Mouse (Mus musculus) neural tube, embryonic 12.5 days (tissue): Measurements from ENCODE around the gene Strn4. TPM values are rescaled to one million over a fixed set of nuclear protein-coding genes. Genes with fewer than 3 reads are reported as not detected.

Experiments used
- ATAC-seq: fragments of 200-750 bp; cut with Nextera tagmentation; 2 replicates; pipeline ENCODE4 v1.8.0; 2017; ENCODE audit warnings: low read depth, mild to moderate bottlenecking, moderate TSS enrichment, moderate library complexity; ENCODE audit not compliant: low FRiP score
- H3K27ac ChIP-seq: fragments of 300-500 bp; sonication (generic); 2 replicates; pipeline ENCODE4 v1.5.1; 2016
- H3K27me3 ChIP-seq: fragments of 300-500 bp; sonication (generic); replicated peaks from 2 replicates; pipeline ENCODE4 v1.6.1; 2016; ENCODE audit warnings: mild to moderate bottlenecking
- H3K36me3 ChIP-seq: fragments of 300-500 bp; sonication (generic); 2 replicates; pipeline ENCODE4 v1.6.1; 2016; ENCODE audit warnings: mild to moderate bottlenecking
- H3K4me1 ChIP-seq: fragments of 300-500 bp; sonication (generic); 2 replicates; pipeline ENCODE4 v1.6.1; 2016
- H3K4me2 ChIP-seq: fragments of 300-500 bp; sonication (generic); replicated peaks from 2 replicates; pipeline ENCODE4 v1.6.1; 2016; ENCODE audit warnings: mild to moderate bottlenecking
- H3K4me3 ChIP-seq: fragments of 300-500 bp; sonication (generic); 2 replicates; pipeline ENCODE4 v1.5.1; 2016
- H3K9ac ChIP-seq: fragments of 300-500 bp; sonication (generic); 2 replicates; pipeline ENCODE4 v1.6.1; 2016; ENCODE audit warnings: mild to moderate bottlenecking
- H3K9me3 ChIP-seq: fragments of 300-500 bp; sonication (generic); 2 replicates; pipeline ENCODE4 v1.6.1; 2016; ENCODE audit warnings: mild to moderate bottlenecking
- WGBS: fragments of 180-500 bp; shearing (Covaris S2); methylation state at CpG from one replicate; pipeline ENCODE4 v1.1.7; 2016; 5-methylcytosine and 5-hydroxymethylcytosine counted together
- polyA plus RNA-seq: library from polyadenylated mRNA; unstranded; fragments of >200 nt; fragmentation: Nextera tagmentation; extraction: Ambion mirVana; gene quantifications from 2 replicates; pipeline ENCODE4 v1.2.1, GENCODE M21; 2016

The Strn4 gene
- polyA plus RNA-seq, 1 experiment from 2014 or later = 170 TPM

DNA sequence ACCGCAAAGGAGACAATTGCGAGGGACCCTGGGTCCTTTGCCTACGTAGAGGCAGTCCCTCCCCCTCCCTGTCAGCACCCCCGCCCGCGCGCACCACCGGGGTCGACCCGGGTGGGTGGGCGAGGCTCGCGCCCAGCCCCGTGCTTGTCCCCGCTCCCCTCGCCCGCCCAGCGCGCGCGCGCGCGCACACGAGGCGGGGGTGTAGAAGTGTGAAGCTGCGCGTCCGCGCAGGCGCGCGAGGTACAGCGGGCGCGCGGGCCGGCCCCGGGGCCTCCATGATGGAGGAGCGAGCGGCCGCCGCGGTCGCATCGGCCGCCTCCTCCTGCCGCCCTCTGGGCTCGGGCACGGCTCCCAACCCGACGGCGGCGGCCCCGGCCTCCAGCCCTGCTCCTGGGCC lies 387 bp downstream of the Strn4 start:
- peak; percentile 72 for ATAC-seq
- under 1% methylated on average over 54 of the region's 55 CpGs for WGBS

DNA sequence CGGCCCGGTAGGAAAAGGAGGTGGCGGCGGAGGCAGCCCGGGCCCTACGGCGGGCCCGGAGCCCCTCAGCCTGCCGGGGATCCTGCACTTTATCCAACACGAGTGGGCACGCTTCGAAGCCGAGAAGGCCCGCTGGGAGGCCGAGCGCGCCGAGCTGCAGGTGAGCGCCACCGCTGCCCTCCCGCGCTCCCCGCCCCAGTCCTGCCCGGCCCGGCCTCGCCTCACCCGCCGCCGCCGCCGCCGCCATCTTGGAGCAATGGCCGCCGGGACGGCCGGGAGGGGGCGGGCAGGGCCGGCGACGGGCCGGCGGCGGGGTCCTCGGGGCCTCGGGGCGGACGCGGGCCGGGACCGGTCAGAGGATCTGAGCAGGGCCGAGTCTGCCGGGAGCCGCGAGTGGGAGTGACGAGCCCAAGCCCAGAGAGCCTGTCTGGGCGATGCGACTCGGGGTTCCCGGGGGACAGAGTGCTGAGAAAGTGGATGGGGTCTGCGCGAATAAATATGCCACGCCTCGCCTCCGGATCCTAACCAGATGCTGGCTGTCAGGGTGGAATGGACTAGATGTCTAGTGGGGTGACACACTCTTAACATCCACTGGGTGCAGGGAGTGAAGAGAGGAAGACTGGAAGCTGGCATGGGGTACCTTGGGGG lies 910 bp downstream of the Strn4 start, which contains the start of gene Fkrp:
Gene Fkrp (minus strand): TSS at position 258 of the 648 bp plus-strand sequence.
- H3K4me2 ChIP-seq = peak within 1 kb of the TSS; percentile 89
- H3K4me1 ChIP-seq = peaks cover 66% of the 10 kb centered on the region
- peak within 1 kb of the TSS; percentile 98 for H3K4me3 ChIP-seq
- H3K27ac ChIP-seq = peak within 1 kb of the TSS; percentile 97
- peak; percentile 67 for ATAC-seq
- under 1% methylated on average over 64 of the region's 64 CpGs for WGBS
- H3K9me3 ChIP-seq = no peaks in the 10 kb centered on the region
- peaks cover 13% of the 10 kb centered on the region for H3K27me3 ChIP-seq
- no peaks in the 10 kb centered on the region for H3K36me3 ChIP-seq
- H3K9ac ChIP-seq = peak within 1 kb of the TSS; percentile 100

More for the DNA sequence above, 387 bp downstream of the Strn4 start:
- Histone ChIP-seq H3K9ac (peak overlapping the region; percentile 100), H3K36me3 (no peaks in the 10 kb centered on the region), H3K27ac (peak overlapping the region; percentile 97), H3K9me3 (no peaks in the 10 kb centered on the region), H3K4me1 (peaks cover 68% of the 10 kb centered on the region), H3K4me2 (peak overlapping the region; percentile 89), H3K27me3 (peaks cover 18% of the 10 kb centered on the region), H3K4me3 (peak overlapping the region; percentile 98)

DNA sequence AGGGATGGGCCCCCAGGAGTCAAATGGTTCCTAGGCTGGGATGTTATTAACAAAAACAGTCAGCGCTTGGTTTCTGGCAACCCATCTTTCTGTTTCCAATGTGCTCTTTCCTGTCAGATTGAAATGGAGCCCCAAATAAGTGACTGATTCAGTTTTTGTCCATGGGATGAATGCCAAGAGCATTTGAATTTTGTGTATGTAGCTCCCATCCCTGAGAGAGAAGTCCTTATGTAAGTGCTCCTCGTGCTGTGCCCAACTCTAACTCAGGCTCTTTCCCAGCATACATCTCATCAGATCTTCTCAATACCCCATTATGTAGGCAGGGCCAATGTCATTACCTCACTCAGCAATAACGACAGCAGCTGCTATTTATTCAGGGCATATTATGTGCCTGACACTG lies 2.0 kb downstream of the Strn4 start:
- H3K4me3 ChIP-seq = peak overlapping the region; percentile 98
- H3K27me3 ChIP-seq = peaks cover 2% of the 10 kb centered on the region; the same call in 1 of the 2 replicates
- no peak overlapping the region for H3K27ac ChIP-seq
- no peak for ATAC-seq
- H3K4me2 ChIP-seq = peak overlapping the region; percentile 89
- peaks cover 63% of the 10 kb centered on the region for H3K4me1 ChIP-seq
- peak overlapping the region; percentile 100 for H3K9ac ChIP-seq
- no peaks in the 10 kb centered on the region for H3K9me3 ChIP-seq
- H3K36me3 ChIP-seq = peaks cover 5% of the 10 kb centered on the region
- WGBS = 52% methylated on average over 3 of the region's 3 CpGs

DNA sequence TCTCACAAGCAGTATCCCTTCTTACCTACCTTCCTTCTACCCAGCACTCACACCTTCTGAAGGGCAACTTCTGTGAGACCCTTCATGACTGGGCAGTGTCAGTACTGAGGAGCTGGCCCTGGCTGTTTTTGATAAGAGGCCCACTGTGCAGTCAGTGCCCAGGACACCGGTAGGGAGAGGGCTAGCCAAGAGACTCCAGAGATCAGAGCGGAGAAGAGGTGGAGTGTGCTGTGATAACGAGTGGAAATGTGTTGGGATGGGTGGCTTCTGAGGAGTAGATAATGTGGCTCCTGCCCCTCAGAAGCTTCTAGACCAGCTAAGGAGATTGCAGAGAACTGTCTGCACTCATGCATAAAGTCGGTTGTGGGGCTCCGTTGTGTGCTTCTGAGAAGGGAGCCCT lies 4.1 kb downstream of the Strn4 start:
- 81% methylated on average over 5 of the region's 5 CpGs for whole genome bisulfite sequencing
- Histone ChIP-seq H3K9me3 (no peaks in the 10 kb centered on the region), H3K36me3 (peaks cover 22% of the 10 kb centered on the region), H3K4me3 (no peak overlapping the region), H3K4me1 (peaks cover 56% of the 10 kb centered on the region), H3K27ac (no peak overlapping the region), H3K4me2 (no peak overlapping the region), H3K27me3 (no peaks in the 10 kb centered on the region), H3K9ac (0 out of 2 replicates have a peak overlapping the region, but pooled peaks have one; percentile 14)
- ATAC-seq = no peak

DNA sequence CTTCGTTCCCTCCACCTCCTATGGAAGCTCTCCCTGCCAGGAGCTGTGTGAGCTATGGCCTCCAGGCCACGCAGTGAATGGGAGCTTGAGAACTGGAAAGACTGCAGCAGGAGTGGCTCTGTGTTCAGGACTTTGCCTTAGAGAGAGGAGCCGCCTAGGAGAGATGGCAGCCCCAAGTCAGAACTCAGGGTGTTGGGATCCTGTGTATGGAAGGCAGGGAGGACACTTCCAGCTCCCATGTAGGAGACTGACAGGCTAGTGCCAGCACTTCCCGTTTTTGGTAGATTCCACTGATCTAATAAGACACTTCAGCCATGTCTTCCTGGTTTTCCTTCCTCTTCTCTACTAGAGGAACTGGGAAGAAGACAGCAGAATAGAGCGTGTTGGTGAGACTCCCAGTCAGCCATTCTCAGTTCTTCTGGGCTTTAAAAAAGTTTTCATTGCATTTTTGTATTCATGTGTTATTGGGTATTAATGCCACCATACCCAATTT lies 4.6 kb downstream of the Strn4 start:
- no peaks in the 10 kb centered on the region for H3K27me3 ChIP-seq
- no peaks in the 10 kb centered on the region for H3K9me3 ChIP-seq
- H3K36me3 ChIP-seq = peaks cover 27% of the 10 kb centered on the region
- H3K4me2 ChIP-seq = 0 out of 2 replicates have a peak overlapping the region, but pooled peaks have one; percentile 5
- 80% methylated on average over 5 of the region's 5 CpGs for WGBS
- ATAC-seq = no peak
- H3K27ac ChIP-seq = no peak overlapping the region
- 0 out of 2 replicates have a peak overlapping the region, but pooled peaks have one; percentile 14 for H3K9ac ChIP-seq
- H3K4me1 ChIP-seq = peaks cover 51% of the 10 kb centered on the region
- no peak overlapping the region for H3K4me3 ChIP-seq

DNA sequence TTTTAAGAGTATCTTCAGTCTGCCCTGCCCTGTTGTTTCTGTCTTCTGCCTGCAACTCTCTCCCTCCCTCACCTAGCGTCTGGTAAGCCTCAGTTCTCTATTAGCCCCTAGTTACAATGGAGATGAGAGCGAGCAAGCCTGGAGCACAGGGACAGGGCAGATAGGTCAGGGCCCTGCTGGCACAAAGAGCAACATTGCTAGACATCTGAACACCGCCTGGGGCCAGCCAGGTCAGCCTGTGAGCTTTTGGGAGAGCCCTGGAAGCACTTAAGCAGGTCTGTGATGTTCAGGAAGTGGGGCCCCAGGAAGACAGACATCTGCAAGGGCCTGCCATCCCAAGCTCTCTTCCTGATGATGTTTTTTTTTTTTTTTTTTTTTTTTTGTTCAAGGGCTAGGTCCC lies 5.4 kb downstream of the Strn4 start:
- Histone ChIP-seq H3K36me3 (peaks cover 35% of the 10 kb centered on the region), H3K9ac (no peak overlapping the region), H3K9me3 (no peaks in the 10 kb centered on the region), H3K4me1 (peaks cover 47% of the 10 kb centered on the region), H3K4me2 (0 out of 2 replicates have a peak overlapping the region, but pooled peaks have one; percentile 5), H3K4me3 (no peak overlapping the region), H3K27me3 (no peaks in the 10 kb centered on the region), H3K27ac (no peak overlapping the region)
- 44% methylated on average over 3 of the region's 3 CpGs for WGBS
- ATAC-seq = no peak

DNA sequence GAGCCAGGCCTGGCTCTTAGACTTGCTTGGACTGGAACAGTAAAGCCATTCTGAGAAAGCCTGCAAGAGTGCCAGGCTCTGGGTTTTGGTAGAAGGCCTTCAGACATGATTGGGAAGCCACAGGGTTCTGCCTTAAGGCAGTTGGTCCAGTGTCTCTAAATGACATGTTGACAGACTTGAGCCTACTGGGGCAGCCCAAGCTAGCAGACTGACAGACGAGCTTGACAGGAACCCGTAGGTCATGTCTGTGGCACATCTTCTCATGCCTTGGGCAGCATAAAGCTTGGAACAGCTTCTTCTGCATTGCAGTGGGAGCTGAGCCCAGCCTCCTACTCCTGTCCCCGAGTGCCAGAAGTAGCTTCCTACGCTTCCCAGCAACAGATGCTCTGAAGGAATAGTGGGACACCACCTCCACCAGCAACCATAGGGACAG lies 6.0 kb downstream of the Strn4 start:
- H3K36me3 ChIP-seq = peaks cover 41% of the 10 kb centered on the region
- no peak overlapping the region for H3K4me2 ChIP-seq
- H3K9ac ChIP-seq = no peak overlapping the region
- H3K27me3 ChIP-seq = no peaks in the 10 kb centered on the region
- H3K4me3 ChIP-seq = no peak overlapping the region
- WGBS = 80% methylated on average over 4 of the region's 4 CpGs
- peaks cover 47% of the 10 kb centered on the region for H3K4me1 ChIP-seq
- ATAC-seq = no peak
- H3K27ac ChIP-seq = no peak overlapping the region
- H3K9me3 ChIP-seq = no peaks in the 10 kb centered on the region

DNA sequence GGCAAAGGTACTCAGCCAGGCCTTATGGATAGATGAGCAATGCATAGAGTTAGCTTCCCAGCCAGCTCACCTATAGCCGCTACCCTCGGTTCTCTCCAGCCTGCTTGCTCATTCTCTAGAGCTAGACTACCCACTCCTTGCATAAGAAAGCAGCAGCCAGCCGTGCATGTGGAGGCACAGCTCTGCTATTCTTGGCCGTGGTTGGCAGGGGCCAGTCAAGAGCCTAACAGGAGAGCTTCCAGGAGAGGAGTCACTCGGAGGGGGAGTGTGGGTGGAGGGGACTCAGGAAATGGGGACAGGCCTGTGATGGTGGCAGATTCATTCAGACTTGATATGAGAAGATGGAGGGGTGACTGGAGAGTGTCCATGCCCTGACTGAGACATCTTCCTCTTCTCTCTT lies 8.0 kb downstream of the Strn4 start:
- Histone ChIP-seq H3K9me3 (no peaks in the 10 kb centered on the region), H3K4me2 (no peak overlapping the region), H3K27ac (no peak overlapping the region), H3K36me3 (peaks cover 61% of the 10 kb centered on the region), H3K4me3 (no peak overlapping the region), H3K9ac (no peak overlapping the region), H3K4me1 (peaks cover 28% of the 10 kb centered on the region), H3K27me3 (no peaks in the 10 kb centered on the region)
- WGBS = 78% methylated on average over 5 of the region's 5 CpGs
- ATAC-seq = no peak

DNA sequence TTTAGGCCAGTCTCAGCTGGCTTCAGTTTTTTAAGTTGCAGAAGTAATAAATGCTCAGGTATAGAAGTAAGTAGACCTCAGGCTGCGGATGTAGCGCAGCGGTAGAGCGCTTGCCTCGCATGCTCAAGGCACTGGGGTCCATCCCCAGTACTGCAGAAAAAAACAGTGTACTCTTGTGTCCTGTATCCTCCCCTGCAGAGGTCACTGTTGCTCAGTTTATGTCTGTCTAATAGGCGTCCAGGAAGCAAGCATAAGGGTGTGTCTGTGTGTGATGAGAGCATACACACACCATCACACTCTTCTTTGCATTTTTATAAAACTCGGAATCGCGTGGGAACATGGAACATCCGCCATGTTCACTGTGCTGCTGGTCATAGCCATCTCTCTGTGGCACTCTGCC lies 10.1 kb downstream of the Strn4 start:
- Histone ChIP-seq H3K4me2 (no peak overlapping the region), H3K4me3 (no peak overlapping the region), H3K4me1 (peaks cover 13% of the 10 kb centered on the region), H3K27me3 (no peaks in the 10 kb centered on the region), H3K36me3 (peaks cover 82% of the 10 kb centered on the region), H3K27ac (no peak overlapping the region), H3K9me3 (no peaks in the 10 kb centered on the region), H3K9ac (no peak overlapping the region)
- WGBS = 88% methylated on average over 10 of the region's 10 CpGs
- no peak for ATAC-seq

DNA sequence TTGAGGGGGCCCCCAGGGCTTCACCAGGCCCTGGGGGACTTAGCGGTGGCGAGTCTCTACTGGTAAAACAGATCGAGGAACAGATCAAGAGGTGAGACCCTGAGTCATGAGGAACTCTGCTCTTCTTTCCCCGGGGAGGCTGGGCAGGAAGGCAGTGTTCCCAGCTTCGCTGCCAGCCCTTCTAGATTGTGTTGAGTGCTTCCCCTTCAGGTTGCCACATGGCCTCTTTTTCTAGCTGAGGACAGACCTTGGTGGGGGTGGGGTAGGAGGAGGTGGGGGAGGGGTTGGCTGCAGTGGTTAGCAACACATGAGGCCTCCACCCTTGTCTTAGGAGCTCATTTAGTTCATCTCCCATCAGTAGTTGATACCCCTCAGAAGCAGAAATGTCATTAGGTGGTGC lies 10.9 kb downstream of the Strn4 start:
- 86% methylated on average over 5 of the region's 5 CpGs for WGBS
- Histone ChIP-seq H3K9ac (no peak overlapping the region), H3K9me3 (no peaks in the 10 kb centered on the region), H3K36me3 (peaks cover 90% of the 10 kb centered on the region), H3K4me3 (no peak overlapping the region), H3K27ac (no peak overlapping the region), H3K27me3 (no peaks in the 10 kb centered on the region), H3K4me1 (peaks cover 6% of the 10 kb centered on the region), H3K4me2 (no peak overlapping the region)
- ATAC-seq = no peak

DNA sequence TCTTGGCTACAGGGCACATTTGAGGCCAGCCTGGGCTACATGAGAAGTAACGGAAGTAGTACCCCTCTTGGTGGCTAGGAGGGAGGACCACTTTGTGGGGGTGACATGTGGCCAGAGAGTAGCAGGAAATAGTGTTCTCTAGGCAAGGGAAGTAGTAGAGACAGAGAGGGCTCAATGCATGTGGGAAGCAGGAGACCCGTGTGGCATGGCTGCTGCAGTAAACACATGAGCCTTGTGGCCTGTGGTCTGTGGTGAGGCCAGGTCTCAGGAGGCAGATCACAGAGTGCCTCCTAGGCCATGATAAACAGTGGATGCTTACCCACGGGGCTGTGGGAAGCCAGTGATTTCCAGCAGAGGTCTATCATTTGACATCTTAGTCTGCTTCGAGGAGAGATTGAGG lies 11.6 kb downstream of the Strn4 start:
- no peak overlapping the region for H3K4me2 ChIP-seq
- no peak overlapping the region for H3K4me3 ChIP-seq
- no peak overlapping the region for H3K27ac ChIP-seq
- H3K4me1 ChIP-seq = peaks cover 3% of the 10 kb centered on the region; the same call in 1 of the 2 replicates
- H3K9ac ChIP-seq = no peak overlapping the region
- no peaks in the 10 kb centered on the region for H3K9me3 ChIP-seq
- H3K36me3 ChIP-seq = peaks cover 96% of the 10 kb centered on the region
- WGBS = 84% methylated on average over 4 of the region's 4 CpGs
- no peak for ATAC-seq
- H3K27me3 ChIP-seq = no peaks in the 10 kb centered on the region

DNA sequence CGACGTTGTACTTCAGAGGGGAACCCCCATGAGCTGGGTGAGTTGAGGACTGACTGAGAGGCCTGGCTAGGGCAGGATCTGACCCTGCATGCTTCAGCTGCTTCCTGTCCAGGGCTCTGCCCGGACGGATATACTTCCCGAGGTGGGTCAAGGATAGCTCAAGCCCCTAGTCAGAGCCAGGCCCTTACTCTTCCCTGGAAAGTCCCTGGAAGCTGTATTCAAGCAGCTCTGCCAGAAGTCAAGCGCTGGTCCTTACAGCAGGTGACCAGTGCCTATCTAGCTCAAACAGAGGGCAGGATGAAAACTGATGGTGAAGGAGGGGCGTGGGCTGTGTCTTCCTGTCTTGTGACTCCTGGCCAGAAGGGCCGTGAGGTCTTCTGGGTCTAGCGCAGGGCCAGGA lies 14.8 kb downstream of the Strn4 start:
- no peak overlapping the region for H3K4me2 ChIP-seq
- no peak overlapping the region for H3K27ac ChIP-seq
- no peak overlapping the region for H3K9ac ChIP-seq
- no peaks in the 10 kb centered on the region for H3K9me3 ChIP-seq
- 88% methylated on average over 9 of the region's 9 CpGs for whole genome bisulfite sequencing
- H3K36me3 ChIP-seq = peaks cover 98% of the 10 kb centered on the region
- H3K4me1 ChIP-seq = no peaks in the 10 kb centered on the region
- no peak for ATAC-seq
- no peak overlapping the region for H3K4me3 ChIP-seq
- H3K27me3 ChIP-seq = no peaks in the 10 kb centered on the region
